Mouse (Mus musculus): ENCODE results near the gene Sdf2l1.

Sdf2l1 gene

DNA sequence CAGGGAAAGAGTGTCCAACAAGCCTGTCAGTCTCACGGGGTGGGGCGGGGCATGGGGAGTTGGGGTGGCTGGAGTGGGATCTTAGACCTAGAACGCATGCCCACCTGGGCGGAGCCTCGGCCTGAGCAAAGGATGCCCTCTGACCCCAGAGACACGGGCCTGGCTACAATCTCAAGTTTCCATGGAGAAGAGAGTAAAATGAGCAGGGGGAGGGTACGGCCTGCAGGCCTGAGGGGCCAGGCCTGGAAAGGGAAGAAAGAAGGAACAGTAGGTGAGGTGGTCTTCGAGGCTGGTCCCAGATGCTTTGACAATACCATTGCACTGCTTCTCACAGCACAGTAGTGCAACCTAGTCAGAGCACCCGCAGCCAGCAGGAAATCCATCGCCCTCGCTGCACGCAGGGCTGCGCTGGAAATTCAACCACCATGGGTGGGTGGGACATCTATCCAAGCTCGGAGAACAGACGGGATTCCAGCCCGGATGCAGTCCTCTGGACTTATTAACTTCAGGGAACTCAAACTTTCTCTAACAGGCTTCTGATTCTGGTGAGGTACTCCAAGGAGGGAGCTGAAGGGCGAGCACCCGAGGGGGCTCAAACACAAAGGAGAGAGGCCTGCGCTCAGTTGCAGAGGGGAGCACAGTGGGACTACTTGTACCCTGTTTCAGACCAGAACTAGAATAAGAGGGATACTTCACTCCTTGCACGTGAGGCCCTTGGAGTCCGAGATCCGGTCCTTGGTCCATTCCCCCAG, 7.9 kb downstream of the Sdf2l1 start:
- no peak for DNase-seq (ENCODE audit: extremely low read depth, low read depth)

DNA sequence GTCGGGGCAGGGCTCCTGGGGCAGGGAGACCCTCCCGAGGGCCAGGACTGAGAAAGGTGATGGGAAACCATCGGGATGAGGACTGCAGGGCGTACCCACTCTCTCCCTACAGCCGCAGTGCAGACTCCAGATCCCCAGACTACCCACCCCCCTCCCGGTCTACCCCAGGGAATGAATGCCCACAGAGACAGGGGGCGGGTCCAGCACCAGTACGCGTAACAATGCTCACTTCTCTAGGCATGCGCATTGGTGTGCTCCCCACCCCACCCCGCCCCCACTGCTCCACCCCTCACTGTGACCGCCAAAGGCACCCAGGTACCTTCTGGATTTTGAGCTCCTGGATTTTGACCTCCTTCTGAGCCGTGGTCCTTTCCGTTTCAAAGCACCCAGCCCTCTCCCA, 10.6 kb downstream of the Sdf2l1 start:
- DNase-seq (ENCODE audit: extremely low read depth, low read depth), result no peak

DNA sequence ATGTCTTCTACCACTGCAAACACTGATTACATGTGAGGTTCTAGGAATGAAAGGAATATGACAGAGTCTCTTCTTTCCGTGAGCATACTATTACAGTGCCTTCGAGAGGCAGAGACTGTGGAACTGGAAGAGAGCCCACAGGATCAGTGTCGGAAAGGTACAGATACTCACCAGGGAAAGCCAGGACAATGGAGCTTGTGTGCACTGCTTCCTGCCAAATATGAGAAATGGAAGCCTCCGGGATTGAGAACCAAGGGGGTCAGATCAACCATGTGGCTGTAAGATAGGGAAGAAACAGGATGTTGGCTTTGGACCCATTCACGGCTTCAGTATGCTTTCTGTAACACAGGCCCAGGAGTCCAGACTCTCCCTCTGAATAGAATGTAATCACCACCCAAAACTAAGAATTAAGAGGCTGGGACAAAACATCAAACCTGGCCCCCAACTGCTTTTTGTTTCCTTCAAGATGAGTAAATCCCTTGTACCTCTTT, 14.8 kb downstream of the Sdf2l1 start:
- no peak for DNase-seq (ENCODE audit: extremely low read depth, low read depth)

DNA sequence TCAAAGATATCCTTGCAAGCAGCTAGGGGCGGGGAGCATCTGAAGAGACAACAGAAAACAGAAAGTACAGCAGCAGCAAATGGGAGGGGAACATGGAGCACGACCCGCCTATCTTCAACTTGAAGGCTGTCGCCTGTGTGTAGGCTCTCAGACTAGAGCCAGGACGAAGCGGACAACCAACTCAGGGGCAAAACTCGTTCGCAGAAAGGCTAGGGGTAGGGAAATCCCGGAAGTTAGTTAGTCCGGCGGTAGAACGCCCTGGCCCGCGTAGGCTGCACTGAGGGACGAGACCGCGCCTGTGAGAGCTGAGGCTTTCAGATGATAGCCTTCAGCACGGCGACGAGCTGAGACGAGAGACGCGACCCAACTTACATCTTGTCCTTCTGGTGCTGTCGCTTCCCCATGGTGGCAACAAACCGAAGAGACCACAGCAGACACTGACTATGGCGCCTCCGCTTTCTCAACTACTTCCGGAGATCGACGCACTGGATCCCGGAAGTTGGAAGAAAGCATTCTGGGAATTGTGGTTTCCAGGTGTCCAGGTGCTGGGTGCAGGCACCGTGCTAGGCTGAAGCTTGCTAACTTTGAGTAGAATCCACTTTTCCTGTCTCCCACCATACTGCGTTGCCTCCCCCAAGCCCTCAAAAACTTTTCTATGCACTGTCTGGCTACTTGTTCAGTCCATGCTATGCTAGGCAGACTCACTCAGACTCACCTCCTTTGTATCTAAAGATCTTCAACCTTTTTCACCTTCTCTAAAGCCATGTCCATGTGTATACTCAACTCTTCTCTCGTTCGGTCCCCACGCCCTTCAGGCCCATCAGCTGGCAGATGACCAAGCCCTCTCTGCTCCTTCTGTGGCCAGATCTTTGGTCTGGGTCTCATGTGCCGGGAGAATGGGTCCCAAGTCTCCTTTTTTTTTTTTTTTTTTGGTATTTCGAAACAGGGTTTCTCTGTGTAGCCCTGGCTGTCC, 21.1 kb downstream of the Sdf2l1 start, which contains the start of gene Ppil2:
TSS of gene Ppil2 (minus strand) at position 487 of the 973 bp plus-strand sequence.
- peak; percentile 74 for DNase-seq (ENCODE audit: extremely low read depth, low read depth)

DNA sequence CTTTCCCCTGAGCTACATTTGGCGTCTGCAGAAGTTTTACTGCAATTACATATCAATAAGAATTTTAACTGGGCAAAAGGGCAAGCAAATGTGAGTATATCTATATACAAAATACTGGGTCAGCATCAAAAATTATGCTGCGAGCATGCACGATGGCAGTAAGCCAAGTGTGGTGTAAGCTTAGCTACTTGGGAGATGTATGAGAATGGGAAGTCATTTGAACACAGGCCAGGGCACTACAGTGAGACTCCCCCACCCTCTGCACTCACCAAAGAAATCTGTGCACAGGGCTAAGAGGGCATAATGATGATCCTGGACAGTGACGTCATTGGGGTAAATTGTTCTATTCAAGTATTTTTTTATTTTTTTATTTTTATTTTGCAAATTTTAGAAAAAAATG, 27.6 kb downstream of the Sdf2l1 start:
- DNase-seq (ENCODE audit: extremely low read depth, low read depth), result no peak

DNA sequence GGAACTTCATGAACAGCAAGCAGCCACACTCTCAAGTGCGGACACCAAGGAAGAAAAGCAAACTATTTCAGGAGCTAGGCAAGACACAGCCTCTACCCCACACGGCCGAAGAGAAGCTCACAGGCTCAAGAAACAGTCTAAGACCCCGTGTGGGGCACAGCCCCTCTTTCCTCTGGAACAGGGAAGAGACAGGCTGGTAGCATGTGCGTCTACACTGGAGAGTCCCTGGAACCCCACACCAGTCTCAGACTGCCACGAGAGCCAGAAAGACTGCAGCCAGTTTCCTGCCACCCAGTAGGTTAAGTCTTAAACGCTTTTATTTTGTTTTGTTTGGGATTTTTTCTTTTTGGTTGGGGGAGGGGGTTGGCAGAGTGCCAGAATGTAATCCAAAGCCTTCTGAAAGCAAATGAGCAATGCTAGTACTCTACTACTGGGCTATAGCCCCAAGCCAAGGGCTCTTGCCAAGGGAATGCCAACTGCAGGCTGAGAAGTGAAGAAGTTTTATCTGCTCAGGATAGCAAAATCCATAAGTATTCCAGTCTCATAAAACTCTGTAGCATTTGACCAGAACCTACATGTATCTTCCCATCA, 29.5 kb downstream of the Sdf2l1 start:
- DNase-seq (ENCODE audit: extremely low read depth, low read depth), result no peak

DNA sequence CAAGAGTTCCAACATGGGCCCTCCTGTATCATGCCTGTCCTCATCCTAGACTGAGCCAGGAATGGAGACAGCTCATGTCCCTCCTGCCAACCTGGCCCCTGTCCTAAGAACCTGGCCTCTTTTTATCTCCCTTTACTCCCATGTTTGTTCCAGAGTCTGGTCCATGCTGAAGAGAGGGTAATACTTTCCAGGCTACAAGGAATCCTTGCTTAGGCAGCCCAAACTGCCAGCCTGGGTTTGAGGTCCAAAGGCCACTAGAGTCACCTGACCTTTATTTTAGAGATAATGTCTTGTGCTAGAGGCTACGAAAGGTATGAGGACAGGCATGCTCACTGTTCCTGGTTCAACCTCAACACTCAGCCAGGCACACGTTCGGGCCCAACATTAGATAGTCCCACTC, 35.2 kb downstream of the Sdf2l1 start:
- DNase-seq (ENCODE audit: extremely low read depth, low read depth), result no peak

DNA sequence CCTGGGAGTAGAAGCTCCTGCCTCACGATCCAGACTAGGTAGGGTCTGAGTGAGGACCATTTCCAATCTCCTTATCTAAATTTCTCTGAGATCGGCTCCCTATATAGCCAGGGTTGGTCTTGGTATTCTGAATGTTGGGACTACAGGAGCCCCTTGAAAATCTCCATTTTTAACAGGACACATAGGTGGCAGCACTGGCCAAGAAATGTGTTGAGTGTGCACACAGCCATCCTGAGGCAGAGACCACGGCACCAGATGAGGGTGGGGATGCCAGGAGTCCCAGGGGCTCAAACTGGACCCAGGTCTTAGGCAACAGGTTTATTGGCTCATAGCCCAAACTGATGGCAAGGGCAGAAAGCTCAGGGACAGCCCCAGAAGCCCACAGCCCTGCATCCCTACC, 43.8 kb downstream of the Sdf2l1 start:
- DNase-seq (ENCODE audit: extremely low read depth, low read depth), result no peak

DNA sequence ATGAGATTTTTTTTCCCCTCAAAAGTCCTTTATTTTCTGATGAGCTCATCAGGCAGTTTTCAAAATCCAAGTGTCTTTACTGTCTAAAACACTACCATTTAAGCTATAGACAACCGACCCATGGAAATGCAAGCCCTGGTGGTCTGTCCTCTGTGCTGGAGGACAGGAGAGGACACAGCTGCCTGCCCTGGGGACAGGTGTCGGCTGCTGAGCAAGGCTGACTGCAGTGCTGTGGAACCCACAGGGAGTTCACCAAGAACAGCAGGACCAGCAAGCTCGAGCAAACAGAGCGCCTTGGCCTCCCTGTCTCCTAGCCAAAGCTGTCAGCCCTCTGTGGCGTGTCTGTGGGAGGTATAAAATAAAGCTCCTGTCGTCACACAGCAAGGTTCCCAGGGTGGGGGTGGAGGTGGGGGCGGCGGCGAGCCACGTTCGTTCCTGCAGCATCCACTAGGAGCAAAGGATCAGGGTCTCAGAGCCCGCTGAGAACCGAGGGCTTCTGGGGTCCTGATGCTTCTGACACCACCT, 45.5 kb downstream of the Sdf2l1 start:
- DNase-seq (ENCODE audit: extremely low read depth, low read depth), result no peak

DNA sequence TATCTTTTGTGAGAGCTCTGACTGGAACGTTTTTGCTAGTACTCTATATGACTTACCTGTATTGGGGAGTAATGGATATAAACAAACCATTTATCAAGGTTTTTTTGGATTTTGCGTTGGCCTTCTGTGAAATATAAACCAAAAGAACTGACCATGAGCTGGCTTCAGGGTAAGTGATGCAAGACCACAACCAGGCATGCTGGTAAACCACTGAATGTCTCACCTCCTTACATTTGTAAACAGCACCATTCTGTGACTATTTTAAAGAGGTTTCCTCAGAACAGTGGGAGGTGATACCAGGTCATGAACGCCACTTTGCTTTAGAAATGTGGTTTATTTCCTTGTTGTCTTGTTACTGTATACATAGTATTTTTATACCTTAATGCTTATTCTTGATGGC, 45.9 kb downstream of the Sdf2l1 start:
- DNase-seq (ENCODE audit: extremely low read depth, low read depth), result no peak

DNA sequence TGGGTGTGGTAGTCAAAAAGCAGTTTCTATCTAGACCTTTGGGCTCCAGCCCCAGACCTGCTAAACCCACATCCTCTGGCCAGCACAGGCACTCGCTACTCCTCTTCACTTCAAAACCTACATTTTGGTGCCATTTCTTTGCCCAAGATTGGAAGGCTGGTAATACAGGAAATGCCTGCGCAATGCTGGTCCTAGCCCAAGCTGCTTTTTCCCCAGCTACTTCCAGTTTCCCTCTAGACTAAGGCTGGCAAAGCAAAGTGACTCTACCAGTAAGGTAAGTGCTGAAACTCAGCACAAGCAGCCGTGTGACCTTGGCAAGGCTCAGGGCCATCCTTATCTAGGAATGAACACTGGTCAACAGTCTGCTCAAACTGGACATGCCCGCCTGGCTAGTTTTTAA, 46.5 kb downstream of the Sdf2l1 start:
- DNase-seq (ENCODE audit: extremely low read depth, low read depth), result no peak

DNA sequence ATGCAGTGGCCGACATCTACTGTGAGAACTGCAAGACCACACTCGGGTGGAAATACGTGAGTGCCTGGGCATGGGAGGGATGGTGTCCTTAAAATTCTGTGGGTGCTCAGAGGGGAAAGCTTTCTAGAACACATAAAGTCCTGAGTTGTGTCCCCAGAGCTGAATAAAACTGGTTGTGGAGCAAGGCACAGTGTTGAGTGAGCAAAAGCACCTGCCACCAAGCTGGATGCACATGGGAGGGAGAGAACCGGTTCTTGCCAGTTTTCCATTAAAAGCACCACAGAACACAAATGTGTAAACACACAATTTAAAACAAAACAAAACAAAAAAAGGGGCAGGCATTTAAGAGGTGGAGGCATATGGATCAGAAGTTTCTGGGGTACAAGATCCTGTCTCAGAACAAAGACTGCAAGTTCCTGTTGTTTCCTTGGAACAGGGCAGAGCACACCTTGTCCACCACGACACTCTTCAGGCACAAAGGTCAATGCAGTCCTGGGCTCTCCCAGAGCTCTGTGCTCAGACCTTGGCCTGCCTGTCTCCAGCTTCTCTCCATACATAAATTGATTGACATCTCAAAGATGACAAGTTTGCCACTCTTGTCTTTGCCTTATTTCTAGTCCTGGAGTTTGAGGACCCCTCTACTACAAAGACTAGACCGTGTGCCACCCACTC, 49.9 kb downstream of the Sdf2l1 start:
- DNase-seq (ENCODE audit: extremely low read depth, low read depth), result no peak
